Mouse (Mus musculus) brain, embryonic 14.5 days (tissue): ENCODE measurements around the gene Zfp385b. TPM values are rescaled to one million over a fixed set of nuclear protein-coding genes. Genes with fewer than 3 reads are reported as not detected.
"Not testable (repeated sequence)": the region's sequence is repeated elsewhere in the genome, so short reads cannot be mapped to it uniquely, and the experiment has no call there.

Experiments
- DNase-seq: peaks from one replicate; pipeline ENCODE4 v3.0.0-alpha.2; 2011; ENCODE audit warnings: low read depth
- CTCF ChIP-seq: fragments of 200-500 bp; IDR thresholded peaks from 2 replicates; pipeline ENCODE4 v1.5.1; 2012; ENCODE audit warnings: inconsistent platforms, mild to moderate bottlenecking, moderate library complexity, borderline replicate concordance; ENCODE audit not compliant: insufficient read depth, insufficient read length; ENCODE audit errors: extremely low read depth
- POLR2A ChIP-seq: fragments of 200-500 bp; IDR thresholded peaks from 2 replicates; pipeline ENCODE4 v1.6.1; 2012; ENCODE audit warnings: mild to moderate bottlenecking, inconsistent platforms, borderline replicate concordance; ENCODE audit not compliant: poor library complexity, insufficient read depth, insufficient read length, severe bottlenecking; ENCODE audit errors: extremely low read depth
- polyA plus RNA-seq: library from polyadenylated mRNA; depleted of rRNA; stranded (reverse); fragments of >200 nt; gene quantifications from 2 replicates; pipeline ENCODE4 v1.2.3, GENCODE M21; 2012

Zfp385b gene
- polyA plus RNA-seq, 1 experiment = 13.8 TPM

- no peak for DNase-seq
- TF ChIP-seq CTCF (no peak), POLR2A (no peak)
These were observed 348.7 kb downstream of the Zfp385b start for GRCm38 (mm10) chr2:77470716-77471115.

DNA sequence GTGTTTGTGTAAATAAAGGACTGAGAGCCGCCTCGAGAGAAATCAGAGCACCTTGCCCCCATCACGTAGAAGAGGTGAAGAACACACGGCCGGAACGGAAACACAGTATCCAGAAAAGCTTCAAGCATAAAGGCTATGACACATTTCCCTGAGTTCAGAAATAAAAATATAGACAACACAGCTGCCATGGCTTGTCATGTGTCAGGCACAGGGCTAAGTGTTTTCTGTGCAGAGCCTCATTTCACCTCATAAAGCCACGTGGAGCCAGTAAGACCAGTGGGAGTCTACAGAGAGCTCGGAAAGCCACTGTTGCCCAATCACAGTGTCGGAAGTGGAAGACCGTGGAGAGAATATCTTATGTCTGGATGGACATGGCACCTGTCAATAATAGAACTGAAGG is 358.0 kb downstream of the Zfp385b start:
- no peak for DNase-seq
- TF ChIP-seq CTCF = no peak
- TF ChIP-seq POLR2A = no peak

DNA sequence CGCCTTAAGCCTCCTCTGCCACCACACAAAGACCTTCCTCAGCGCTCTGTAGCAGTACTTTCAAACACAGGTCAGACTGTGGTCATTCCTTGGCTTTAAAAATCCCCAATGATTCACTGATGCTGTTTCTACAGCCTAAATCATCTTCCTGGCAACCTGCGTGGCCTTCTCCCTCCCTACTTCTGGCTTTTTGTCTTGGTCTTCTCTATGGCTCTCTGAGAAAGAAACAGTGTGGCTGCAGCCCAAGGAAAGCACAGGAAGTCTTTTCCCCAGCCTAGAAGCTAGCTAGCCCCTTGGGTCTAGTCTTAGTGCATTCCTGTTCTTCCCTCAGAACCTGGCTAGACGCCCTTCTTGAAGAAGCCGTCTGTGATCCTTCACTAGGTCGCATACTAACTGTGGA is 359.4 kb downstream of the Zfp385b start:
- TF ChIP-seq POLR2A = no peak
- no peak for TF ChIP-seq CTCF
- no peak for DNase-seq

DNA sequence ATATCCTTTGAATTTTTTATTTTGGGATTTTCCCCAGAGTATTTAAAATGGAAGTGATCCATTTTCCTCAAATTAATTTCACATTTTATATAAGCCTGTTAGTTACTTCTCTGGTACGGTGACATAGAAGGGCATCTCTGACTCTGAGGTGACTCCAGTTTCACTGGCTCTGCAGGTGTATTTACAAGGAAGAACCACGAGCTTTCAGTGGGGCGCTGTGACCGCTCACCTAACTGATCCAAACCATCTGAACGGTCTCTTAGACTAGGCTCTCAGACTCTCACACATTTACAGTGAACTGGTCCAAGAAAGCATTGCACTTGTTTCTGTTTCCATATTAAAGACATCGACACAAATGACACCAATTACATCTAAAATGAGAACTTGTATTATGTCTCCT is 361.0 kb downstream of the Zfp385b start:
- DNase-seq = no peak
- TF ChIP-seq CTCF = no peak
- TF ChIP-seq POLR2A = no peak

DNA sequence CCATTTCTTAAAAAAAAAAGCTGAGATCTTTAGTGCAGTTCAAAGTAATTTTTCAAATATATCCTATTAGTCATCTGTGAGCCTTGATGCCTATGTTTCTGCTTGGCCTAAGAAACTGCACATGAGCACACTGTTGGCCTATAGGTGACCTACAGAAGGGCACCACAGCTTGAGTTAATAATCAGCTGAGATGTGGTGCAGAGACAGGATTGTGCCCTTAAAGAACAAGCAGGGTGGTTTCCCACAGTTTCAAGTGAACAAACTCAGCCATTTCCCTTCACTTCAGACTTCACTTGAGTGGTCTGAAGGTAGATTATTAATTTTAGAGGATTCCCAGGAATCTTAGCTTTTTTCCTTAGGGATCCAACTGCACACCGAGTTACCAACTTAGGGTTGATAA is 362.3 kb downstream of the Zfp385b start:
- DNase-seq = no peak
- TF ChIP-seq CTCF = no peak
- TF ChIP-seq POLR2A = no peak

GRCm38 (mm10) chr2:77456602-77457001 is 362.8 kb downstream of the Zfp385b start:
- TF ChIP-seq CTCF = peak; percentile 50; the same call in 1 of the 2 replicates
- no peak for TF ChIP-seq POLR2A
- peak; percentile 69 for DNase-seq

DNA sequence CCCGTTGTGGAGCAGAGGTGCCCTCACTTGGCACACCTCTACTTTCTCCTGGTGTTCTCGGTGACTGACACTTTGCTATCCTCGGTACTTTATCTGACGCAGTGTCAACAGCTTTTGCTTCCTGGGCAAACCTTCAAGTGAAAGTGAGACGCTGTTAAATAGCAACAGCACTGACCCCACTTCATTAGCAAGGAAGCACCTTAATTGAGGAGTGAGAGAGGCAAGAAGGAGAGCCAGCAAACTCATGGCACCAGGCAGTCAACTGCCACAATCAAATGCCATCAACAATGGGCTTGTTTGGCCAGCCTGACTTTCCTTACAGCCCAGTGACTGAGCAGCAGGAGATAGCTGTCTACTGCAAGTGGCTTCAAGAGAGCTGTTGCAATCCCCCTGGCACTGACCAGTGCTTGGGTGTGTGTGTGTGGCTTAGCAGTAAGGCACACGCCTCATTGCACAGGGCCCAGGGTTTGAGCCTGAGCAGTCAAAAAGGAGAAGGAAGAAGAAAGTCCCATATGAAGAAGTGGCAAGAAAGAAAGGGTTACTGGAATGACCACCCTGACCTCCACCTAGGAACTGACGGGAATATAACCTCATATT is 365.0 kb downstream of the Zfp385b start:
- DNase-seq = no peak
- TF ChIP-seq POLR2A (no peak), CTCF (no peak)

- TF ChIP-seq CTCF (no peak), POLR2A (no peak)
- DNase-seq = no peak
These were observed 365.7 kb downstream of the Zfp385b start for GRCm38 (mm10) chr2:77453786-77454185.

- DNase-seq = not testable (repeated sequence)
These were observed 369.4 kb downstream of the Zfp385b start for GRCm38 (mm10) chr2:77450017-77450416.

GRCm38 (mm10) chr2:77448951-77449480 is 370.4 kb downstream of the Zfp385b start:
- TF ChIP-seq POLR2A = no peak
- no peak for TF ChIP-seq CTCF
- peak; percentile 61 for DNase-seq

DNA sequence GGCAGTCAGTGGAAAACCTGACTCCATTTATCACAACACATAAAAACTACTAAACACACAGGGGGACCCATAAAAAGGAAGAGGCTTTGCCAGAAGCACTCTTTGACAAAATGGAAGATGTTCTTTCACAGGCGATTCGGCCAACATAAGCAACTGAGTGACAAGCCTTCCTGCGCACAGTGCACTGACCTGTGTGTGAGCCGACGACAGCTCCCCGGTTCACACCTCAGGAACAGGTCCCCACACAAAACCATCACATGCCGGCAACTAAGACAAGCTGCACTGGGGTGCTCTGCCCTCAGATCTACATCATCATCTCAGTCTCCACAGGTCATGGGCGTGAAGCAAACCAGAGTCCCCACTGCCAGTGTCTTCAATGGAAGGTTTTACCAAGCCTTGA is 375.2 kb downstream of the Zfp385b start:
- no peak for DNase-seq
- TF ChIP-seq CTCF (no peak), POLR2A (no peak)

- TF ChIP-seq POLR2A (no peak), CTCF (no peak)
- DNase-seq = no peak
These were observed 378.8 kb downstream of the Zfp385b start for GRCm38 (mm10) chr2:77440591-77440990.

DNA sequence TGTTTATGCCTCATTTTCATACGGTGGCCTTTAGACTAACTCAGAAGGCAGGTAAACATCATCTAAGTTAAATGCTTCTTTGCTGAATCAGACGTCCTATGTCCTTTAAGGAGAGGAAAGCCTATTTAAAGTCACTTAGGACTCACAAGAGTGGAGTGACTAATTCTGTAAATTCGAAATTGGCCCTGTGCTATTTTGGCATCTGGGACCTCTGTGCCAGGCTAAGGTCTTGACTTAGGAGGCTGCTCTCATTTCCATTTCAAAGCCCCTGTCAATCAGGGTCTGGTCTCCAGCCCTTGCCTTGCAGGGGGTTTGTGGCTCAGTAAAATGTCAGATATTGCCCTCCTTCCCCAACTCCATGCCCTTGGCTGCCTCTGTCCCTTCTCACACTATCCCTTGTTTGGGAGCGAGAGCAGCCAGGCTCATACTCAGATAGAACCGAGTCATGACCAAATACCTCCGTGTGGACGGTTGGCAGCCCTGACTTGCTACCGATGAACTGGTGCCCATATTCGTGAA is 383.1 kb downstream of the Zfp385b start:
- TF ChIP-seq CTCF = no peak
- TF ChIP-seq POLR2A = no peak
- DNase-seq = peak; percentile 41

DNA sequence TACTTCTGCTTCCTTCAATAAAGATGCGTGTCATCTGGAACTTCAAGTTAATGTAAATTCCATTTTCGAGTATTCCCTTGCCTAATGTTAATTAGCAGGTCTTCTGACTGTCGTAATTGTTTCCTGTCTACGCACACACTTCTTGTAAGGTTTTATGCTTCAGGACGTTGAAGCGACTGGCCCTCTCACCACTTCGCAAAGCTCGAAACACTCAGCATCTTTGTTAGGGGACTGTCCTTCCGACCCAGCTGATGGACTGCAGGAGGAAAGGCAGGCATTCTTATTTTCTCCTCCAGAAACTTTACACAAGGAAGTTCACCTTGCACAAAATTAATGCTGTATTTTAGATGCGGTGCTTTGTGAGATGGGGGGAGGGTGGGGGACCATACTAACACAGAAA is 400.0 kb downstream of the Zfp385b start:
- DNase-seq = no peak
- no peak for TF ChIP-seq CTCF
- TF ChIP-seq POLR2A = no peak
